In the genomic region with DNA sequence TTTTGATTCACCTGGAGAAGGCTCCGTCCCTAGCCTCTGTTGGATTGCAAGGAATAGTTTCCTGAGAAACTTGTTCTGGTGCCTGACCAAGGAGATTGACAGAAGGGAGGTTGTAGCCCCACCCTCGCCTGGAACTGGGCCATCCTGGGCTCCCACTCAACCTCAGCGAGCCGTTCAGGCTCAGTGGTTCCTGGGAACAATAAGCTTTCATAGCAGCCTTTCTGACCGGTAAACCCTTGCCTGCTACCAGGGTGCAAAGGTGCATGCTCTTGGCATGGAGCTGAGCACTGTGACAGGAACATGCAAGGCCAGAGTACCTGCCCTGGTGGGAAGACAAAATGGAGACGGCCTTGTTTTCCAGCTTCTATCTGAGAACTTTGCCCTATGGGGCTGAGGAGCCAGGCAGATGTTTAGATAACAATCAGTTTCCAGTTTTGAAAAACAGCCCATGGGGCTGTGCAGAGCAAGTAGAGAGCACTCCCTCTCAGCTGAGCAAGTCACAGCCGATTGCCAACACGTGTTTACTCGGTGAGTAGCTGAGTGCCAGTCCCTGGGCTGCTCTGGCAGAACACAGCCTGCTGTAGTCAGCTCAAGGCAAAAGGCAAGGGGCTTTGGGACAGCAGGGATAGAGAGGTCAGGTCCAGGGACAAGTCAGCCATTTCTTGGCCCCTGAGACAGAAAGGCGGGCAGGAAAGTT, we compare ENCODE assay signal across 10 mouse cellular contexts. TPM values are rescaled to one million over a fixed set of nuclear protein-coding genes. Genes with fewer than 3 reads are reported as not detected.
DNase-seq lines count a peak whose midpoint lies in the region; ATAC-seq and TF ChIP-seq lines count a peak whose summit lies in the region.
"Had no signal": no experiment of that assay in that cellular context is flagged by ENCODE, and none has a peak within 500 bp of the region (broad histone marks: within the 10 kb centered on the region; RNA-seq: fewer than 3 reads in every experiment).

No protein-coding gene starts in this region.

- no peaks in the 10 kb centered on the region for H3K36me3 ChIP-seq in intestine, postnatal 0 days (ENCODE audit: control insufficient read depth, insufficient read depth)
- no peaks in the 10 kb centered on the region for H3K36me3 ChIP-seq in liver, embryonic 15.5 days (replicated peaks)
- H3K36me3 ChIP-seq: midbrain, embryonic 12.5 days had no signal

- peak; percentile 91 to 92 for DNase-seq in cerebellum, postnatal 10 days
- DNase-seq in cerebellum, adult 9-10 months = no peak
- DNase-seq in urinary bladder, postnatal 14 days (ENCODE audit: low spot score) = peak; percentile 78
- no peak for DNase-seq in urinary bladder, postnatal 10 days (ENCODE audit: low spot score)
- DNase-seq in testis, postnatal 10 days (ENCODE audit: low spot score) = peak; percentile 81
- DNase-seq in spleen, adult 12 weeks (ENCODE audit: low spot score) = no peak

- H3K27me3 ChIP-seq in intestine, postnatal 0 days (replicated peaks; ENCODE audit: control insufficient read depth, insufficient read depth, low read length) = no peaks in the 10 kb centered on the region
- peaks cover 34% of the 10 kb centered on the region for H3K27me3 ChIP-seq in liver, embryonic 15.5 days
- H3K27me3 ChIP-seq: CH12.LX had no signal

- peaks cover 8% of the 10 kb centered on the region for H3K4me1 ChIP-seq in intestine, postnatal 0 days (replicated peaks; ENCODE audit: control insufficient read depth, insufficient read depth, low read length)
- 0 out of 2 replicates have a peak, but pooled peaks cover 5% of the 10 kb centered on the region for H3K4me1 ChIP-seq in liver, embryonic 15.5 days (replicated peaks)

- TF ChIP-seq CTCF in intestine, postnatal 0 days (IDR thresholded peaks at IDR 0.05; ENCODE audit: low read depth) = no peak

- peak overlapping the region; percentile 80 for H3K4me2 ChIP-seq in intestine, postnatal 0 days (replicated peaks; ENCODE audit: low read depth)
- H3K4me2 ChIP-seq in liver, embryonic 15.5 days = peak overlapping the region; percentile 23

- WGBS in intestine, postnatal 0 days = 32% methylated on average over 10 of the region's 10 CpGs
- WGBS in liver, embryonic 15.5 days (ENCODE audit: insufficient replicate concordance) = 57% methylated on average over 10 of the region's 10 CpGs

- H3K4me3 ChIP-seq in intestine, postnatal 0 days (ENCODE audit: low read depth, low read length) = peak overlapping the region; percentile 40
- H3K4me3 ChIP-seq in liver, embryonic 15.5 days (replicated peaks) = peak overlapping the region; percentile 49; the same call in 1 of the 2 replicates
- H3K4me3 ChIP-seq: midbrain, embryonic 12.5 days had no signal

- no peak overlapping the region for H3K9ac ChIP-seq in intestine, postnatal 0 days (ENCODE audit: low read depth, low read length)
- no peak overlapping the region; the same call in 1 of the 2 replicates for H3K9ac ChIP-seq in liver, embryonic 15.5 days
- H3K9ac ChIP-seq: midbrain, embryonic 12.5 days had no signal

- H3K27ac ChIP-seq in intestine, postnatal 0 days (ENCODE audit: low read depth, low read length) = peak overlapping the region; percentile 50
- H3K27ac ChIP-seq in liver, embryonic 15.5 days (replicated peaks) = peak overlapping the region; percentile 59; the same call in 1 of the 2 replicates
- H3K27ac ChIP-seq: midbrain, embryonic 12.5 days had no signal

- ATAC-seq in intestine, postnatal 0 days = peak; percentile 62
- peak; percentile 43 for ATAC-seq in liver, embryonic 15.5 days (ENCODE audit: insufficient read depth)

- no peaks in the 10 kb centered on the region for H3K9me3 ChIP-seq in intestine, postnatal 0 days (ENCODE audit: control insufficient read depth)
- H3K9me3 ChIP-seq in liver, embryonic 15.5 days (replicated peaks) = no peaks in the 10 kb centered on the region
- H3K9me3 ChIP-seq: midbrain, embryonic 12.5 days had no signal

RNA-seq across cellular contexts. Expression of a gene that starts 1.2 kb away (rescaled TPM):
- 1.1 and 1.4 TPM in 2 replicates for polyA plus RNA-seq in intestine, postnatal 0 days (2015; fragmentation: Nextera tagmentation; extraction: Ambion mirVana)
- polyA plus RNA-seq in liver, embryonic 15.5 days (2015; fragmentation: Nextera tagmentation; extraction: Ambion mirVana) = 3.2 and 4.6 TPM in 2 replicates

RNA-seq across cellular contexts. Expression of a gene that starts 1.3 kb away (rescaled TPM):
- polyA plus RNA-seq in intestine, postnatal 0 days (2015; fragmentation: Nextera tagmentation; extraction: Ambion mirVana) = 0.41 and 0.65 TPM in 2 replicates
- 2.4 and 3.6 TPM in 2 replicates for polyA plus RNA-seq in liver, embryonic 15.5 days (2015; fragmentation: Nextera tagmentation; extraction: Ambion mirVana)

RNA-seq across cellular contexts. Expression of a gene that starts 31.9 kb away (rescaled TPM):
- 20.1 and 21.6 TPM in 2 replicates for polyA plus RNA-seq in intestine, postnatal 0 days (2015; fragmentation: Nextera tagmentation; extraction: Ambion mirVana)
- polyA plus RNA-seq in liver, embryonic 15.5 days (2015; fragmentation: Nextera tagmentation; extraction: Ambion mirVana) = 22.5 and 23.6 TPM in 2 replicates

RNA-seq across cellular contexts. Expression of a gene that starts 41.9 kb away (rescaled TPM):
- polyA plus RNA-seq in intestine, postnatal 0 days (2015; fragmentation: Nextera tagmentation; extraction: Ambion mirVana) = 313 and 318 TPM in 2 replicates
- 132 TPM in 2 replicates for polyA plus RNA-seq in liver, embryonic 15.5 days (2015; fragmentation: Nextera tagmentation; extraction: Ambion mirVana)

Comparison
In these comparisons a context has a peak if more than half of its experiments do, and no peak if none do; other contexts are left out.
1. DNase-seq: peak in cerebellum, postnatal 10 days (2 of 2), urinary bladder, postnatal 14 days (single experiment) and testis, postnatal 10 days (single experiment); none in cerebellum, adult 9-10 months (single experiment), urinary bladder, postnatal 10 days (single experiment) and spleen, adult 12 weeks (single experiment).